Mouse (Mus musculus) inflammation-experienced regulatory T-cells, adult 6 months (primary cell): Measurements from ENCODE around the gene Rps26. TPM values are rescaled to one million over a fixed set of nuclear protein-coding genes. Genes with fewer than 3 reads are reported as not detected.

Experiments used
- ATAC-seq: one replicate; pipeline ENCODE4 v1.8.0; 2017
- polyA plus RNA-seq, 3 experiments: library from polyadenylated mRNA; unstranded; fragments of 100-300 nt; shearing (Covaris generic); gene quantifications; one replicate each; pipeline ENCODE4 v1.2.1; 2017

Rps26 gene
- polyA plus RNA-seq, 3 experiments from 2014 or later, result 1,205 to 1,760 (median 1,564) TPM

DNA sequence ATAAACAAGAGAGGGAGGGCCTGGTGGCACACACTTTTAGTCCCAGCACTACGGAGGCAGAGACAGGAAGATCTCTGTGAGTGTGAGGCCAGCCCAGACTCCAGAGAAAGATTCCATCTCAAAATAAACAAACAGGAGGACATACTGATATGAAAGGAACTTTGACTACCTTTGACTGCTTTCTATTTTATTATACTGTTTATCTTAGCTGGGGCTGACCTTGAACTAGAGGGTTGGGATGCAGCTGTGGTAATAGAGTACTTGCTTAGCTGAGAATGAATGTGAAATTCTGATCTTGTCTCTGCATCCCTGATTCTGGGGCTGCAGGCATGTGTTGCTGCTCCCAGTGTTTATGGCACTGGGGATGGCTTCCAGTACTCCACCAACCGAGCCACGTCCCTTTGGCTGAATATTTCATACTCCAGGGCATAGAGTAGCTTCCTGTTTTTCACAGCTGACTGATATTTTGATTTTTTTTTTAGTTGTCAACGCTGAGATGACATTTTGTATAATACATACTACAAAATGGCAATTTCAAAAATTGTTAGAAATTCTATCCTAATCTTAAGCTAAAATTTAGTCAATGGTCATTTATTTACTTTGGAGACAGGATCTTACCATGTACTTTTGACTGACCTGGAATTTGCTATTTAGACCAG is 23.9 kb downstream of the Rps26 start:
- ATAC-seq, result no peak

DNA sequence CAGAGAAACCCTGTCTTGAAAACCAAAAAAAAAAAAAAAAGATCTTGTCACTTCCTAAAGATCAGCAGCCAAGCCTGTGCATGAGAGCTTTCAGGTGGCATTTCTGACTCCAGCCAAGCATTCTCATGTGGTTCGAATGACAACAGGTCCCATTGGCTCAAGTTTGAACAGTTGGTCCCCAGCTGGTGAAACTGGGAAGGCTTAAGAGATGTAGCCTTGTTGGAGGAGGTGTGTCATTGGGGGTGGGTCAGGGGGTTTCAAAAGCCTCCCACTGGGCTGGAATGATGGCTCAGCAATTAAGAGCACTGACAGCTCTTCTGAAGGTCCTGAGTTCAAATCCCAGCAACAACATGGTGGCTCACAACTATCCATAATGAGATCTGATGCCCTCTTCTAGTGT is 25.0 kb downstream of the Rps26 start:
- ATAC-seq, result no peak

DNA sequence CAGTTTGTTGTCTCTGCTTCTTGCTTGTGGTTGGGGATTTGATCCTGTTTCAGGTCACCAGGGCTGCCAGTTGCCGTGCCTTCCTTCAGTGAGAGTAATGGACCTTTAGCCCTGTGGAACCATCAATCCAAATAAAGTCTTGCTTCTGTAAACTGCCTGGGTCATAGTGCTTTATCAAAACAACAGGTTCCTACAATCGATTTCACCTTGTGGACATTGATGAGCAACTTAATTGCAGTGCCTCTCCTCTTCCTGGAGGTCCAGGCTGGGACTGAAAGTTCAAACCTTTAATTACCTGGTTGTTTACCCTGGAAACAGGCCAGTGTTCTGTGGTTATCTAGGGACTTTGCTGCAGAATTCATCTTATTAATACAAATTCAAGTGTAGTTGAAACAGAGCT is 28.1 kb downstream of the Rps26 start:
- ATAC-seq, result no peak

DNA sequence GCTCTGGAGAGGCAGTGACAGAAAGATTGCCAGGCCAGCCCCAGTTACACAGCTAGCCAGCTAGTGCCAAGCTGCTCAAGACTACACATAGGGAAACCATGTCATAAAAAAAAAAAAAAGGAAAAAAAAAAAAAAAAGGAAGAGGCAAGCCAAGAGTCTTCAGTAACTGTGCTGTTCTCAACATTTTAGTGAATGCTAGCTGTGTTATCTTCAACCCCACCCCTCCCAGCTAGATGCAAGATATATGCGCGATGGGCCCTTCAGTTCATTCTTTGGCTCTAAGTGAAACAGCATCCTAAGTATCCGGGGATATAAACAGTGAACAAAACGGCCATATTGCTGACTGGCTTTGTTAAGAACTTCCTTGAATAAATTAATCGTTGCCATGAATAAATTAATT is 33.8 kb downstream of the Rps26 start:
- ATAC-seq, result no peak

DNA sequence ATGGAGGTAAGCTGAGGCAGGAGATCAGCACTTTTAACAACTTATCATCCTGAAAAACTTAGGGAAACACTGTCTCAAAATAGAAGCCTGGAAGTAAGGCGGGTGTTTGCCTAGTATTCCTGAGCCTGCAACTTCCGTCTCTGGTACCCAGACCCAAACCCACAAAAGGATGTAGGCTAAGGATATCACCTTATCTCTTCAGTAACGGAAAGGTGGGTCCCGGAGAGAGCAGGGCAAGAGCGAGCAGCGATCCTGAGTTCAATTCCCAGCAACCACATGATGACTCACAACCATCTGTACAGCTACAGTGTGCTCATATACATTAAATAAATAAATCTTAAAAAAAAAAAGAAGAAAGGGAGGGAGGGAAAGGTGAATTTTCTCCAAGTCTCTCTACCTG is 35.1 kb downstream of the Rps26 start:
- ATAC-seq, result no peak

DNA sequence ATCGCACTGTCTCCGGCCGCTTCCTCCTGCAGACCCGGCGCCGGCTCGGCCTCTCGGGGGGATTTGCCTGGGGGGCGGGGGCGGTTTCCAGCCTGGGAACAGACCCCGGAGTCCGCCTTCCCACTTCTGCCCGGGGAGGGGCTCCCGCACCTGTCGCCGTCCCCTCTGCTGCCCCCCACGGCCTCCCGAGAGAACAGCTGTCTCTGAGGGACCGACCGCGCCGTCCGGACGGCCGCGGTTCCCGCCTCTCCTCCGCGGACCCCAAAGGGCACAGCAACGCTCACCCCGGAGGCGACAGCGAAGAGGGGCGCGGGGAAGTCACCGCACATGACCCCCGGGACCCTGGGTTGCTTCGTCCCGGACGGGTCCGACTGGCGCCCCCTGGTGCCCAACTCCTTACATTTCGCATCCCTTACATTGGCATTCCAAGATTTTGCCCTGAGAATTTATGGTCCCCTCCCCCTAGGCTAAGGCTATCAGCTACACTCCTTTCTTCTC is 36.3 kb downstream of the Rps26 start:
- peak; percentile 27 for ATAC-seq

DNA sequence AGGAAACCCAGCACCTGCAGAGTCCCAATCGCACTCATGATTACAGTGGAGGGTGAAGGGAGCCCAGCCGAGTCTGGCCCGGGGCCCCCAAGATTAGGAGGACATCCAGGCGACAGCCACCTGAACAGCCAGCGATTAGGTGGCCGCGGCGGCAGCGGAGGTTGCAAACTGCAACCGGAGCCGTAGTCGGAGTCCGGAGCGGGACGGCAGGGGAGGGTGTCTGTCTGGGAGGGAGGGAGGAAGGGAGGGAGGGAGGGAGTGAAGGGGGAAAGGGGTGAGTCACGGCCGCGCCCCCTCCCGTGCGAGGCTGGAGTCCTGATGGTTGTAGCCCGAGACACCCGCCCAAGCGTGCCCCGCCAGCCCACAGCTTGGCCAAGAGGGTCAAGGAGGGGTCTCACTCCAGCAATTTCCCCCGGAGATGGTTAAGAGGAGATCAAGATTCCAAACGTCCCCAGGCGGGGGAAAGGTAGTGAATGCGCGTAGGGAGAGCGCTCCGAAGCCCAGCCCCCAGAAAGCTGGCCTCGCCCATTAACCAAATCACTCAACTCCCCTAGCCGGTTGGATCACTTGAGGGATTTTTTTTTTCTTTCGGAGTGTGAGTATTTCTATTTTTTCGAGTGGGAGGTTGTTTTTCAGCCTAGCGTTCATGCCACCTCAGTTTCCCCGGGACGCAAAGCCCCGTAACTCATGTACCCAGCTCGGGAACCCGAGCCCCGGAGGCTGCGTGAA is 36.9 kb downstream of the Rps26 start, which contains the start of gene Erbb3:
Erbb3 (minus strand) TSS at position 189 of the 729 bp plus-strand sequence.
- peak; percentile 70 for ATAC-seq

DNA sequence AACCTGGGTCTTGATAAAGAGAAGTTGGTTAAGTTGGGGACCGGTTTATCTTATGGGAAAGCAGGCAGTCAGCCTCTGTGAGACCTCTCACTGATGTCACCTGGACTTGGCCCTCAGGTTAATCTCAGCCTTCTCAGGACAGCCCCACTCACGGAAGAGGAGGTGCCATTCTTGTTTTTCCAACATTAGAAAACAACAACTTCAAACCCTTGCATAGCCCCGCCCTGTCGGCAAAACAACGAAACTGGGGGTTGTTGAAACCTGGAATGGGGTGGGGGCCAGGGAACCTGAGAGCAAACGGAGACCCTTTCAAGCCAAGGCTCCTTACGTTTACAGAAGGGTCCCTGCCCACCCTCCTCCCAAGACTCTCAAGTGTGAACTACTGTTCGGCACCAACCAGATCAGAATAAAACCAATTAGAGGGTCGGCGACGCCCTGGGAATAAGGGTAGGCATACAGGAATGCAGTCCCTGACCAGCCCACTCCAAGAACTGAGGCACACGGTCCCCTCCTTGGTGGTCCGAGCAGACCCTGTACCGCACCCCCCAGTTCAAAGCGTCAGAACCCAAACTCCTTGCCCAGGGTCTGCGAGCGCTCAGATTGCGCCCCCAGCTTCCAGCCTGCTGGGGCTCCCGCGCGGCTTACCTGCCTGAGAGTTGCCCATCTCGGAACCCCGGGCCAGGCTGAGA is 37.6 kb downstream of the Rps26 start:
- peak; percentile 44 for ATAC-seq

DNA sequence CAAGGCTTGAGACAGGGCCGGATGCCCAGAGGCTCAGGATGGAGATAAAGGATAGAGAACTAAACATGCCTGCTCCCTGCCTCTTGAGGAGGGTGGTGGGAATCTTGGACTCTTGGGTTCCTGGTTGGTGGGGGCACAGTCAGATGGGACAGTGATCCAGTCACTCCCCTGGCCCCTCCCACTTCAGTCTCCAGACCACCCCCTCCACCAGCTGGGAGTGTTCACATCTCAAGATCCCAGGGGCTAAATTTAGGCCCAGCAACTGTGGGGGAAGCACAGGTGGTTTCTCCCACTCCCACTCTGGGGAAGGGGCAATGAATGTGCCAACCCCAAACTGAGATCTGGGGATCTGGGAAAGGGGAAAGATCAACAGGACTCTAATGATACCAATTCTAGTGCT is 38.4 kb downstream of the Rps26 start:
- no peak for ATAC-seq

DNA sequence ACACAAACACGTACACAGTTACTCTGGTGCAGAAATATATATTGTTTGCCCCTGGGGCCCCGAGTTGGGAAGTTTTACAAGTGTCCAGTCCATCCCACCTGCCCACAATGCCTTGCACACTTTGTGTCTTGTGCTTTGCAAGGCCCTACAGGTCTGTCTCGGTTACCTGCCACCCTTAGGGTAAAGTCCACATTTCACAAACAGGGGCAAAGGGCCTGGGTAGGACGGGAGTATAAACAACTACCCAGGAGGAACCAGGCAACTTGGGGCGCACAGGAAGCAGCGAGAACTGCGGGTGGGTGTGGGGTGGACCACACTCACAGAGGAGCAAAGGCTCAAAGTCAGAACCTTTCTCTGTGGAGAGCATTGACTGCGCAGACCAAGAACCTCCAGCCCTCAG is 38.9 kb downstream of the Rps26 start:
- no peak for ATAC-seq

DNA sequence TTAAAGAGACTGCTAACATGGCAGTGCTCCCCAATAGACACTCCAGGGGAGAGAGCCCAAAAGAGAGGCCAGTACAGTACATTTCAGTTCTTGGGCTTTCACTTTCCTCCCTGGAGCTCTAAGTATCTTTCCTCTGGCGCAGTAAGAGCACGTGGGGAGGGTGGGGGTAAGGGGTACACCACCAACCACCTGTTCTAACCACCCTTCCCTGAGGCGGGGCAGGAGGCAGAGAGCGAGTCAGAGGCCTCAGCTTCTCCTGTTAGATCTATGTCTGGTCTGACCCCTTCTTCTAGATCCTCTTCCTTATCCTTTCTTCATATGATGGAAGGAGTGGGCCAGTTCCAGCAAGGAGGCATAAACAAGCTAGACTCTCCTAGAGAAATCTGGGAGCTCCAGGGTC is 39.4 kb downstream of the Rps26 start:
- ATAC-seq, result no peak

DNA sequence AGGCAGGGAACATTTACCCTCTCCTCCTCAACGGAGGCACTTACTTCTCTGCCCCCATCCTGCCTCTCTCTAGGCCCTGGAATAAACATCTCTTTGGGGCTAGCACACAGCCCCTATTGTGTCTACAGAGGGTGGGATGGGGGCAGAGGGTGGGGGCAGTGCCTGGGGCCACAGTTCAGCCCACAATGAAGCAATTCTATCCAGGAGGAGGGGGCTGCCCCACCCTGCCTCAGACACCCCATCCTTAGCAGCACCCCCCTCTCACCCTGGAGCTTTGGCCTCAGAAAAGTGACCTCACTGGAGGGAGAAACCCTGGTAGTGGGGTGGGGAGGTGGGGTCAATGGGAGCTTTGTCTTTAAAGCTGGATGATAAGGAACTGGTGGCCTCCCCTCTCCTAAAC is 40.0 kb downstream of the Rps26 start:
- ATAC-seq, result no peak

DNA sequence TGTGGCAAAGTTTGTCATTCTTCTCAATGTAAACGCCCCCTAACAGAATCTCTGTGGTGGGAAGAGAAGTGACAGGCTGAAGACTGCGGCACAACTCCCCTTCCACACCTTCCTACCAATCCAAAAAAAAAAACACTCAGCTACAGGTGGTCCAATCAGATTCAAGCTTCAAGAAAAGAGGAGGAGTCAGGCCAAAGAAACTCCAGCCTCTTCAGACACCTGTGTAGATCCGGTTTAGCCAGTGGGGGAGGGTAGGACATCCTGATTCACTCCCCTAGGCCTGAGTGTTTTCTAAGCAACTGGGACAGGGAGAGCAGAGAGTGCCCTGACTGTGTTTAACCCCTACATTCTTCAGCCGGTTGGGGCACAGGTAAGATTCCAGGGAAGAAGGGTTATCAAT is 42.2 kb downstream of the Rps26 start:
- ATAC-seq, result no peak

DNA sequence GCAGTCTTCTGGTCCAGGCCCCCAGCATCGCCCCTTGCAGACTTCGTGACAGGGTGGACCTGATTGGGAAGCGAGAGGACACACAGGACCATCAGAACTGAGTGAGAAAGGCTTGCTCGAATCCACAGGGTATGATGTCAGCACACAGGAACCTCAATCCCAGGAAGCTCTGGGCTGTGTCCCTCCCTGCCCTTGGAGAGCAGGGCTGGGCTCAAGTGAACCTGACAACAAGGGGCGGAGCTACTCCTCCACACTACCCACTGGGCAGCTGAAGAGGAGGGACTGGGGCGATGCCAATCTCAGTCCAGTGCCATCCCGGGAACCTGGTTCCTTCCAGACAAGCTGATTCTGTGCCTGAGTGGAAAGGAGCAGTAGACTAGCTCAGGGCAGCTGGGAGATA is 42.9 kb downstream of the Rps26 start:
- ATAC-seq, result no peak

DNA sequence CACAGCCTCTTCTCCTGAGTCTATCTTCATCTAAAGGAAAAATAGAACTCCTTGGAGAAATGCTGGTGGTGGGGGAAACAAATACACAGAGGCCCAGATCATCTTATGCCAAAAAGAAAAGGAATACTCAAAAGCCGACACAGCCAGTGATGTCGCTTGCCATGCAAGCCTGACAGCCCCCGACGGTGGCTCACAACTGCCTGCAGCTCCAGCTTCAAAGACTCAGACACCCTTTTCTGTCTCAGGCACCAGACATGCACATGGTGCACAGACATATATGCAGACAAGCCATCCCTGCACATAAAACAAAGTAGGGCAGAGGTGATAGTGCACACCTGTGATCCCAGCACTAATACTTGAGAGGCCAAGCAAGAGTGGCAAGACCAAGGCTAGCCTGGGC is 46.8 kb downstream of the Rps26 start:
- ATAC-seq, result no peak

DNA sequence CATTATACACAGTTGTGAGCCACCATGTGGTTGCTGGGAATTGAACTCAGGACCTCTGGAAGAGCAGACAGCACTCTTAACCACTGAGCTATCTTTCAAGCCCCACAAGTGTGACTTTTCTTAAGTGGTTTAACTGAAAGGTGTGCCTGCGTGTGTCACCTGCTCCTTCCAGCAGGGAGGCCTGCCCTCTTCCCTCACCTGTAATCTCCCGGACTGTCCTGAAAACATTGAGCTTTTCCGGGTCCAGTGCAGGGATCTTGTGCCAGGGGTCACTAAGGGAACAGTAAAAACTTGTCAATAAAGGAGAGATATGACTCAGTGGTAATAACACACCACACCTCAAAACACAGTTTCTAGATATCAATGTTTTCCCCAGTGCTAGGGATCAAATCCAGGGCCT is 47.2 kb downstream of the Rps26 start:
- no peak for ATAC-seq

DNA sequence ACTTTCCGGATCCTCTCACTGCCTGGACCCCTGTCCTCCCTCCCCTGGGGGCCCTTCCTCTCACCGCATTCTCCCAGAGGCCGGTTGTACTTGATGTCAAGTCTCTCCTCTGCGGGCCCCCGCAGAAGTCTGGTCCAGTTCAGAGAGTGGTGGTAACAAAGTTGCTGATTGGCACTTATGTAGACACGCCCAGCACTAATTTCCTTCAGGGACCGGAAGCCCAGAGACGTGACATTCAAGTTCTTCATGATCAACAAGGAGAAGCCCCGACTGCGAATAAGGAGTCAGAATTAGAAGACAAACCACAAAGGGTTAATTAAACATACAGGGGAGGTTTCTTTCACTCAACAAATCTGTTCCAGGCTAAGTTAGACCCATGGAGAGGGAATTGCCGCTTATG is 48.2 kb downstream of the Rps26 start:
- ATAC-seq, result peak; percentile 61

DNA sequence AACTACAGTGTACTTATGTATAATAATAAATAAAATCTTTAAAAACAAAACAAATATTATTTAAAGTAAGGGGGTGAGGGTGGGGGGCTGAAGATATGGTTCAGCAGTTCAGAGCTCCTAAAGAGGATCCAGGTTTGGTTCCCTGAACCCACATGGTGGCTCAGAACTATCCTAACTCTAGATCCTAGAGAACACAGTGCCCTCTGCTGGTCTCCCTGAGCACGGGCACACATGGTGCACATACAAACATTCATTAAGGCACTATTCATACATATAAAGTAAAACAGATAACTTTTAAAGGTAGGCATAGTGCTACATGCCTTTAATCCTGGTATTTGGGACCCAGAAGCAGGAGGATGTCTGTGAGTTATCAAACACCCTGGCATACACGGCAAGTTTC is 51.5 kb downstream of the Rps26 start:
- no peak for ATAC-seq

Other genes starting within 250 kb of the Rps26 start
- 1 to 10 TPM; 1.7 to 6.7 (median 3.6) TPM for gene Ankrd52, start 249.6 kb downstream of the Rps26 start, polyA plus RNA-seq
- not detected for gene Slc39a5, start 225.5 kb downstream of the Rps26 start, polyA plus RNA-seq
- gene Nabp2, start 215.3 kb downstream of the Rps26 start, polyA plus RNA-seq, result 10 to 100 TPM; 68.8 to 87.0 (median 73.8) TPM
- gene Rnf41, start 215.1 kb downstream of the Rps26 start, polyA plus RNA-seq, result 10 to 100 TPM; 25.2 to 42.2 (median 37.9) TPM
- 10 to 100 TPM; 53.1 to 64.4 (median 57.2) TPM for gene Smarcc2, start 167.5 kb downstream of the Rps26 start, polyA plus RNA-seq
- gene Myl6, start 132.6 kb downstream of the Rps26 start, polyA plus RNA-seq, result 1,000 to 10,000 TPM in 1 of 3 experiments, 100 to 1,000 TPM in 2; 949 to 1,454 (median 955) TPM
- gene Myl6b, start 128.1 kb downstream of the Rps26 start, polyA plus RNA-seq, result 1 to 10 TPM; 2.7 to 4.6 (median 4.5) TPM
- gene Esyt1, start 100.9 kb downstream of the Rps26 start, polyA plus RNA-seq, result 10 to 100 TPM; 68.4 to 89.7 (median 70.4) TPM
- 1 to 10 TPM; 5.6 to 9.2 (median 6.0) TPM for gene Zc3h10, start 79.0 kb downstream of the Rps26 start, polyA plus RNA-seq
- gene Rpl41, start 77.4 kb downstream of the Rps26 start, polyA plus RNA-seq, result 1,000 to 10,000 TPM; 5,582 to 7,160 (median 6,033) TPM
- 100 to 1,000 TPM; 110 to 145 (median 137) TPM for gene Pa2g4, start 60.8 kb downstream of the Rps26 start, polyA plus RNA-seq
- 1 to 10 TPM; 2.6 to 9.3 (median 3.9) TPM for gene Erbb3, start 37.1 kb downstream of the Rps26 start, polyA plus RNA-seq
- gene Ikzf4, start 19.2 kb upstream of the Rps26 start, polyA plus RNA-seq, result 100 to 1,000 TPM in 2 of 3 experiments, 10 to 100 TPM in 1; 76.5 to 154 (median 110) TPM
- 10 to 100 TPM; 17.0 to 29.7 (median 24.3) TPM for gene Suox, start 47.3 kb upstream of the Rps26 start, polyA plus RNA-seq
- gene Rab5b, start 69.5 kb upstream of the Rps26 start, polyA plus RNA-seq, result 10 to 100 TPM; 44.3 to 69.5 (median 63.9) TPM
- gene Pmel, start 77.4 kb upstream of the Rps26 start, polyA plus RNA-seq, result 1 to 10 TPM; 4.2 to 5.4 (median 4.3) TPM
- gene Cdk2, start 78.3 kb upstream of the Rps26 start, polyA plus RNA-seq, result 10 to 100 TPM; 16.8 to 38.3 (median 19.9) TPM
- 100 to 1,000 TPM; 184 to 337 (median 319) TPM for gene Dgka, start 118.1 kb upstream of the Rps26 start, polyA plus RNA-seq
- 10 to 100 TPM; 64.5 to 69.6 (median 66.4) TPM for gene Pym1, start 121.1 kb upstream of the Rps26 start, polyA plus RNA-seq
- gene Mmp19, start 164.2 kb upstream of the Rps26 start, polyA plus RNA-seq, result under 1 TPM; 0.21 to 0.68 (median 0.22) TPM
- gene Dnajc14, start 177.3 kb upstream of the Rps26 start, polyA plus RNA-seq, result 10 to 100 TPM; 74.6 to 77.3 (median 75.8) TPM
- gene Tmem198b, start 177.6 kb upstream of the Rps26 start, polyA plus RNA-seq, result 1 to 10 TPM; 3.9 to 5.3 (median 5.3) TPM
- 100 to 1,000 TPM; 195 to 238 (median 227) TPM for gene Sarnp, start 190.6 kb upstream of the Rps26 start, polyA plus RNA-seq
- 10 to 100 TPM; 65.5 to 78.4 (median 71.5) TPM for gene Ormdl2, start 194.9 kb upstream of the Rps26 start, polyA plus RNA-seq